Mouse (Mus musculus) CD4-positive naive resting alpha-beta T cell, adult 76 days (primary cell): ENCODE data around the gene Cxcr3. TPM values are rescaled to one million over a fixed set of nuclear protein-coding genes. Genes with fewer than 3 reads are reported as not detected.

Source experiments
- total RNA-seq: library from RNA; stranded (reverse); gene quantifications from one replicate; pipeline ENCODE4 v1.2.4, GENCODE M21; 2023

The Cxcr3 gene
- total RNA-seq, result 2.1 TPM

DNA sequence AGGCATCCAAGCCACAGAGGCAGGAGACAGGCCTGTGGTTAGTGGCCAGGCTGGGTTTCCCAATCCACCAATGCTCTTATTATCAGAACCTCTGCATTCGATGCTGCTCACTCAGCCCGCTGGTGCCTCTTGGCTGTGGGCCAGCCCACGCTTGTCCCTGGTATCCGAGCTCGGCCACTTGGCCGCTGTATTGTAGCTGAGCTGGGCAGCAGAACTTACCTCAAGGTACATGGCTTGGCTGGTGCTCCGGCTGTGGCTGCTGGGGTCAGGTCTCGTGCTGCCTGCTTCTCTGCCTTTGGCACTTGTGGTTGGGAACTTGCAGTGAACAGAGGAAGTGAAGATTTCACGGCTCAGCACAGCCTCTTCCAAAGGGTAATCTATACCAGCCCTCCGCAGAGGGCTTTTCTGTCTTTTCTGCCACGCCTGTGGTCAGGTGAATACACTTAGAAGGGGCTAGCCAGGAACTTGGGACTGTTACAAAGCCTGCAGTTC lies at the start of gene Cxcr3:
Cxcr3 (minus strand) TSS at position 442 of the 492 bp plus-strand sequence.

Other genes starting within 250 kb of the Cxcr3 start
- gene Taf1, start 201.5 kb downstream of the Cxcr3 start, total RNA-seq, result 50.5 TPM
- gene Ogt, start 94.2 kb downstream of the Cxcr3 start, total RNA-seq, result 209 TPM
- not detected for gene Gm4779, start 60.2 kb upstream of the Cxcr3 start, total RNA-seq
- not detected for gene 8030474K03Rik, start 60.4 kb upstream of the Cxcr3 start, total RNA-seq
- gene Nhsl2, start 115.1 kb upstream of the Cxcr3 start, total RNA-seq, result 2.2 TPM